Mouse (Mus musculus) liver, postnatal 0 days (tissue): Measurements from ENCODE around the gene Abi1. TPM values are rescaled to one million over a fixed set of nuclear protein-coding genes. Genes with fewer than 3 reads are reported as not detected.
"Not testable (repeated sequence)": the region's sequence is repeated elsewhere in the genome, so short reads cannot be mapped to it uniquely, and the experiment has no call there.

Source experiments
- ATAC-seq: fragments of 200-750 bp; cut with Nextera tagmentation; 2 replicates; pipeline ENCODE4 v1.8.0; 2017; ENCODE audit warnings: mild to moderate bottlenecking, moderate library complexity
- DNase-seq: peaks from one replicate; pipeline ENCODE4 v3.0.0-alpha.2; 2016
- H3K27ac ChIP-seq: fragments of 300-500 bp; sonication (generic); 2 replicates; pipeline ENCODE4 v1.5.1; 2014; ENCODE audit warnings: antibody characterized with exemption, moderate library complexity, mild to moderate bottlenecking, low read depth
- H3K27me3 ChIP-seq: fragments of 300-500 bp; sonication (generic); 2 replicates; pipeline ENCODE4 v1.6.1; 2014; ENCODE audit warnings: low read length, control low read depth, mixed read lengths; ENCODE audit not compliant: insufficient read depth
- H3K36me3 ChIP-seq: fragments of 300-500 bp; sonication (generic); replicated peaks from 2 replicates; pipeline ENCODE4 v1.6.1; 2014; ENCODE audit warnings: mild to moderate bottlenecking, control low read depth, low read length, moderate library complexity, mixed read lengths; ENCODE audit not compliant: insufficient read depth
- H3K4me1 ChIP-seq: fragments of 300-500 bp; sonication (generic); 2 replicates; pipeline ENCODE4 v1.6.1; 2014; ENCODE audit warnings: antibody characterized with exemption, mild to moderate bottlenecking, control low read depth; ENCODE audit not compliant: insufficient read depth
- H3K4me2 ChIP-seq: fragments of 300-500 bp; sonication (generic); 2 replicates; pipeline ENCODE4 v1.6.1; 2014; ENCODE audit warnings: low read depth, mild to moderate bottlenecking, low read length, moderate library complexity, mixed read lengths
- H3K4me3 ChIP-seq: fragments of 300-500 bp; sonication (generic); 2 replicates; pipeline ENCODE4 v1.5.1; 2014; ENCODE audit warnings: low read depth, low read length
- H3K9ac ChIP-seq: fragments of 300-500 bp; sonication (generic); replicated peaks from 2 replicates; pipeline ENCODE4 v1.6.1; 2014; ENCODE audit warnings: mild to moderate bottlenecking, moderate library complexity
- H3K9me3 ChIP-seq: fragments of 300-500 bp; sonication (generic); 2 replicates; pipeline ENCODE4 v1.6.1; 2016; ENCODE audit warnings: mild to moderate bottlenecking, control low read depth, low read length, mixed read lengths
- CTCF ChIP-seq: sonication (generic); IDR thresholded peaks from 2 replicates; pipeline ENCODE4 v1.5.1; 2016; ENCODE audit warnings: antibody characterized with exemption, low read depth
- EP300 ChIP-seq: IDR thresholded peaks from 2 replicates; pipeline ENCODE4 v1.6.1; 2016; ENCODE audit warnings: antibody characterized with exemption, low read depth, mild to moderate bottlenecking
- WGBS: fragments of 180-500 bp; shearing (Covaris S2); extraction: QIAGEN DNeasy Blood & Tissue Kit; methylation state at CpG from one replicate; pipeline ENCODE4 v1.1.7; 2014; ENCODE audit not compliant: insufficient replicate concordance; 5-methylcytosine and 5-hydroxymethylcytosine counted together
- polyA plus RNA-seq: library from polyadenylated mRNA; unstranded; fragments of >200 nt; fragmentation: Nextera tagmentation; extraction: Ambion mirVana; gene quantifications from 2 replicates; pipeline ENCODE4 v1.2.1, GENCODE M21; 2015

Abi1 gene
- polyA plus RNA-seq, 1 experiment from 2014 or later, result 16.2 TPM

- Histone ChIP-seq H3K27ac (no peak overlapping the region), H3K9ac (no peak overlapping the region), H3K4me2 (no peak overlapping the region), H3K4me3 (no peak overlapping the region), H3K9me3 (no peaks in the 10 kb centered on the region), H3K27me3 (no peaks in the 10 kb centered on the region), H3K4me1 (no peaks in the 10 kb centered on the region), H3K36me3 (no peaks in the 10 kb centered on the region)
- DNase-seq (no peak), ATAC-seq (no peak)
- 79% methylated on average over 2 of the region's 2 CpGs for WGBS
- no peak for TF ChIP-seq EP300
Measured at GRCm38 (mm10) chr2:23051890-23052289, 11.8 kb upstream of the Abi1 start.

- Histone ChIP-seq H3K4me3 (no peak overlapping the region), H3K9me3 (no peaks in the 10 kb centered on the region), H3K4me2 (no peak overlapping the region), H3K27me3 (no peaks in the 10 kb centered on the region), H3K4me1 (no peaks in the 10 kb centered on the region), H3K9ac (no peak overlapping the region), H3K36me3 (no peaks in the 10 kb centered on the region), H3K27ac (no peak overlapping the region)
- DNase-seq (no peak), ATAC-seq (no peak)
- TF ChIP-seq CTCF, result no peak
- TF ChIP-seq EP300, result no peak
Measured at GRCm38 (mm10) chr2:23048006-23048405, 8.0 kb upstream of the Abi1 start.

GRCm38 (mm10) chr2:23045703-23046102, 5.7 kb upstream of the Abi1 start:
- WGBS, result 54% methylated on average over 1 of the region's 1 CpGs

GRCm38 (mm10) chr2:23042189-23042588, 2.1 kb upstream of the Abi1 start:
- TF ChIP-seq CTCF (no peak), EP300 (no peak)
- no peak overlapping the region for H3K9ac ChIP-seq
- DNase-seq (no peak), ATAC-seq (no peak)
- H3K4me3 ChIP-seq, result no peak overlapping the region
- H3K27me3 ChIP-seq, result no peaks in the 10 kb centered on the region
- H3K27ac ChIP-seq, result 0 out of 2 replicates have a peak overlapping the region, but pooled peaks have one; percentile 12
- H3K4me1 ChIP-seq, result peaks cover 9% of the 10 kb centered on the region; the same call in 1 of the 2 replicates
- WGBS, result 86% methylated on average over 3 of the region's 3 CpGs
- H3K4me2 ChIP-seq, result no peak overlapping the region
- H3K36me3 ChIP-seq, result no peaks in the 10 kb centered on the region
- H3K9me3 ChIP-seq, result no peaks in the 10 kb centered on the region

More at GRCm38 (mm10) chr2:23045703-23046102, 5.7 kb upstream of the Abi1 start:
- no peaks in the 10 kb centered on the region for H3K27me3 ChIP-seq
- H3K9me3 ChIP-seq, result no peaks in the 10 kb centered on the region
- H3K27ac ChIP-seq, result no peak overlapping the region
- TF ChIP-seq EP300, result no peak
- TF ChIP-seq CTCF, result no peak
- ATAC-seq, result no peak
- no peaks in the 10 kb centered on the region for H3K36me3 ChIP-seq
- no peak overlapping the region for H3K4me2 ChIP-seq
- H3K9ac ChIP-seq, result no peak overlapping the region
- no peaks in the 10 kb centered on the region; the same call in 1 of the 2 replicates for H3K4me1 ChIP-seq
- DNase-seq, result no peak
- H3K4me3 ChIP-seq, result no peak overlapping the region

GRCm38 (mm10) chr2:23041457-23041856, 1.4 kb upstream of the Abi1 start:
- Histone ChIP-seq H3K4me1 (peaks cover 15% of the 10 kb centered on the region), H3K27ac (peak overlapping the region; percentile 68; the same call in 1 of the 2 replicates), H3K4me2 (no peak overlapping the region), H3K4me3 (no peak overlapping the region), H3K27me3 (no peaks in the 10 kb centered on the region), H3K36me3 (no peaks in the 10 kb centered on the region), H3K9me3 (no peaks in the 10 kb centered on the region), H3K9ac (no peak overlapping the region)
- TF ChIP-seq EP300 (peak; percentile 48; the same call in 1 of the 2 replicates), CTCF (no peak)
- ATAC-seq (no peak), DNase-seq (no peak)
- 39% methylated on average over 4 of the region's 4 CpGs for WGBS

- not testable (repeated sequence) for DNase-seq, H3K9me3 ChIP-seq, H3K9ac ChIP-seq, ATAC-seq, H3K36me3 ChIP-seq, H3K27me3 ChIP-seq
- Histone ChIP-seq H3K4me1 (peaks cover 18% of the 10 kb centered on the region), H3K4me3 (peak overlapping the region; percentile 80), H3K4me2 (peak overlapping the region; percentile 24), H3K27ac (peak overlapping the region; percentile 55)
- 65% methylated on average over 7 of the region's 7 CpGs for WGBS
Measured at GRCm38 (mm10) chr2:23040690-23041089, 649 bp upstream of the Abi1 start.
